Mouse (Mus musculus) CH12.LX (cell line): ENCODE measurements around the gene Zfp689.
A peak's percentile ranks its signal among the peaks of the same experiment; 100 is the strongest.

Experiments used
- CTCF ChIP-seq, 2 experiments: IDR thresholded peaks in 1 of 2; conservative IDR thresholded peaks in 1 of 2; 2 replicates each; pipeline ENCODE4 v1.5.1; 2011 to 2012; ENCODE audit warnings: low read depth in 2 of 2, low read length in 2 of 2, improper control_type of control experiment in 1 of 2, inconsistent platforms in 1 of 2, mild to moderate bottlenecking in 1 of 2, moderate library complexity in 1 of 2
- EP300 ChIP-seq: IDR thresholded peaks from 2 replicates; pipeline ENCODE4 v1.6.1; 2011; ENCODE audit warnings: low read length, improper control_type of control experiment
- GABPA ChIP-seq: IDR thresholded peaks from 2 replicates; pipeline ENCODE4 v1.6.1; 2012; ENCODE audit warnings: low read depth, low read length, improper control_type of control experiment, inconsistent platforms; ENCODE audit not compliant: insufficient replicate concordance
- MAX ChIP-seq: IDR thresholded peaks from 2 replicates; pipeline ENCODE4 v1.6.1; 2011; ENCODE audit warnings: low read length, improper control_type of control experiment
- MEF2A ChIP-seq: IDR thresholded peaks from 2 replicates; pipeline ENCODE4 v1.6.1; 2014; ENCODE audit warnings: low read depth, mild to moderate bottlenecking, inconsistent platforms, low read length, improper control_type of control experiment, borderline replicate concordance
- MXI1 ChIP-seq: IDR thresholded peaks from 2 replicates; pipeline ENCODE4 v1.6.1; 2011; ENCODE audit warnings: mild to moderate bottlenecking, low read depth, low read length, improper control_type of control experiment
- MYC ChIP-seq: IDR thresholded peaks from 2 replicates; pipeline ENCODE4 v1.6.1; 2011; ENCODE audit warnings: low read depth, mild to moderate bottlenecking, improper control_type of control experiment, low read length
- PAX5 ChIP-seq: IDR thresholded peaks from 2 replicates; pipeline ENCODE4 v1.6.1; 2012; ENCODE audit warnings: low read length, inconsistent platforms, mixed read lengths
- SIN3A ChIP-seq: IDR thresholded peaks from 2 replicates; pipeline ENCODE4 v1.6.1; 2012; ENCODE audit warnings: low read length, improper control_type of control experiment, inconsistent platforms
- ZKSCAN1 ChIP-seq: IDR thresholded peaks from 2 replicates; pipeline ENCODE4 v1.6.1; 2012; ENCODE audit warnings: low read depth, inconsistent platforms, low read length, improper control_type of control experiment, borderline replicate concordance

- TF ChIP-seq MYC (no peak), CTCF (conservative IDR thresholded peaks at IDR 0.05 in 1 of 2, IDR thresholded peaks at IDR 0.05 in 1 of 2; ENCODE audit: low read depth in 2 of 2, low read length in 2 of 2) (peak in 1 of 2 experiments; percentile 34; a peak in 2 of 4 replicates), EP300 (no peak), MAX (no peak), SIN3A (no peak), PAX5 (no peak), MEF2A (no peak), ZKSCAN1 (no peak), MXI1 (no peak), GABPA (no peak)
These were observed 46.0 kb downstream of the Zfp689 start for GRCm38 (mm10) chr7:127402980-127403379.
